ENCODE assay signal across 26 mouse cellular contexts in genomic region chr14:96668635-96669034, GRCm38 (mm10).
"Had no signal": no experiment of that assay in that cellular context is flagged by ENCODE, and none has a peak within 500 bp of the region (broad histone marks: within the 10 kb centered on the region; RNA-seq: fewer than 3 reads in every experiment).

No protein-coding gene starts in this region.

- H3K36me3 ChIP-seq: heart, embryonic 10.5 days; heart, embryonic 12.5 days; hindbrain, embryonic 13.5 days; hindbrain, embryonic 15.5 days; kidney, embryonic 15.5 days; limb, embryonic 13.5 days; limb, embryonic 15.5 days; liver, embryonic 12.5 days had no signal

- H3K9ac ChIP-seq: heart, embryonic 12.5 days; hindbrain, embryonic 13.5 days; hindbrain, embryonic 15.5 days; kidney, embryonic 15.5 days; limb, embryonic 13.5 days; limb, embryonic 15.5 days; liver, embryonic 12.5 days; liver, embryonic 14.5 days had no signal

- H3K4me2 ChIP-seq: heart, embryonic 12.5 days; hindbrain, embryonic 13.5 days; hindbrain, embryonic 15.5 days; kidney, embryonic 15.5 days; limb, embryonic 13.5 days; limb, embryonic 15.5 days; liver, embryonic 12.5 days had no signal

- H3K4me1 ChIP-seq: heart, embryonic 10.5 days; heart, embryonic 12.5 days; hindbrain, embryonic 13.5 days; hindbrain, embryonic 15.5 days; kidney, embryonic 15.5 days; limb, embryonic 13.5 days; limb, embryonic 15.5 days; liver, embryonic 12.5 days had no signal

- H3K9me3 ChIP-seq: heart, embryonic 10.5 days; heart, embryonic 12.5 days; hindbrain, embryonic 13.5 days; hindbrain, embryonic 15.5 days; kidney, embryonic 15.5 days; limb, embryonic 13.5 days; limb, embryonic 15.5 days; liver, embryonic 12.5 days had no signal

- H3K27me3 ChIP-seq: heart, embryonic 12.5 days; hindbrain, embryonic 13.5 days; hindbrain, embryonic 15.5 days; kidney, embryonic 15.5 days; limb, embryonic 13.5 days; limb, embryonic 15.5 days; liver, embryonic 12.5 days had no signal

- H3K27ac ChIP-seq: gastrocnemius, adult 2 months; heart, embryonic 10.5 days; hindbrain, embryonic 13.5 days; hindbrain, embryonic 15.5 days; hindbrain, postnatal 0 days; kidney, embryonic 15.5 days; kidney, postnatal 0 days; limb, embryonic 13.5 days; limb, embryonic 15.5 days; liver, embryonic 12.5 days; liver, embryonic 14.5 days had no signal

- H3K4me3 ChIP-seq: gastrocnemius, adult 2 months; heart, embryonic 10.5 days; heart, embryonic 12.5 days; hindbrain, embryonic 13.5 days; hindbrain, embryonic 15.5 days; kidney, embryonic 15.5 days; limb, embryonic 13.5 days; limb, embryonic 15.5 days; liver, embryonic 12.5 days had no signal

- DNase-seq: gastrocnemius, adult 2 months; gastrocnemius, postnatal 10 days; gastrocnemius, postnatal 25 days; heart, adult 18-20 months; heart, postnatal 14 days; heart, postnatal 36 days; kidney, adult 11 months; kidney, adult 2 months; kidney, adult 9 months; kidney, postnatal 14 days; kidney, postnatal 36 days; layer of hippocampus, adult 9-11 months; layer of hippocampus, postnatal 36 days; left cerebral cortex, postnatal 4 days had no signal

- ATAC-seq: hindbrain, postnatal 0 days; intestine, embryonic 16.5 days; liver, embryonic 12.5 days had no signal
